Mouse (Mus musculus) heart, postnatal 0 days (tissue): ENCODE data around the gene Adrb1.

ENCODE experiments used
- CTCF ChIP-seq: IDR thresholded peaks from 2 replicates; pipeline ENCODE4 v1.5.1; 2016; ENCODE audit warnings: antibody characterized with exemption, control low read depth, low read depth
- EP300 ChIP-seq: IDR thresholded peaks from 2 replicates; pipeline ENCODE4 v1.6.1; 2016; ENCODE audit warnings: antibody characterized with exemption, low read depth

- no peak for TF ChIP-seq CTCF
- no peak for TF ChIP-seq EP300
Observed at GRCm38 (mm10) chr19:56714661-56715170, 7.3 kb upstream of the Adrb1 start.
